Mouse (Mus musculus) heart, postnatal 0 days (tissue): ENCODE results near the gene Fam20b.

ENCODE experiments used
- CTCF ChIP-seq: IDR thresholded peaks from 2 replicates; pipeline ENCODE4 v1.5.1; 2016; ENCODE audit warnings: antibody characterized with exemption, control low read depth, low read depth
- EP300 ChIP-seq: IDR thresholded peaks from 2 replicates; pipeline ENCODE4 v1.6.1; 2016; ENCODE audit warnings: antibody characterized with exemption, low read depth

- TF ChIP-seq CTCF (no peak), EP300 (no peak)
Measured at GRCm38 (mm10) chr1:156718286-156718949, 468 bp downstream of the Fam20b start.
